Mouse (Mus musculus) erythroblast, adult 5-6 weeks (primary cell): ENCODE data around the gene Hsf4. TPM values are rescaled to one million over a fixed set of nuclear protein-coding genes. Genes with fewer than 3 reads are reported as not detected.

Experiments used
- ATAC-seq: replicated peaks from 2 replicates; pipeline ENCODE4 v1.8.0; 2016; ENCODE audit warnings: moderate number of reproducible peaks, mild to moderate bottlenecking, moderate TSS enrichment, inconsistent platforms; ENCODE audit not compliant: poor library complexity, low FRiP score, severe bottlenecking
- total RNA-seq, 2 experiments: library from RNA; stranded (forward) in 1 of 2; stranded (reverse) in 1 of 2; fragments of 150-400 nt in 1 of 2; fragments of 200-764, 138-1000 nt in 1 of 2; gene quantifications; 2 replicates each; pipeline versions ENCODE4 v1.2.3 to v1.2.4; 2015 to 2017; ENCODE audit warnings: low replicate concordance in 2 of 2

The Hsf4 gene
- total RNA-seq, 2 experiments from 2014 or later, result not detected

GRCm38 (mm10) chr8:105323183-105323582 is 53.6 kb downstream of the Hsf4 start:
- peak; percentile 75 for ATAC-seq

Other genes with a start within 250 kb of the Hsf4 start
- not detected in 2 replicates for gene Ces3a, start 221.2 kb upstream of the Hsf4 start, total RNA-seq (2015; ENCODE audit: low replicate concordance)
- gene Ces3a, start 221.2 kb upstream of the Hsf4 start, total RNA-seq (2017; ENCODE audit: low replicate concordance), result not detected in 2 replicates
- not detected in 2 replicates for gene Ces3b, start 186.0 kb upstream of the Hsf4 start, total RNA-seq (2015; ENCODE audit: low replicate concordance)
- not detected in 2 replicates for gene Ces3b, start 186.0 kb upstream of the Hsf4 start, total RNA-seq (2017; ENCODE audit: low replicate concordance)
- not detected in 2 replicates for gene Ces4a, start 138.0 kb upstream of the Hsf4 start, total RNA-seq (2015; ENCODE audit: low replicate concordance)
- gene Ces4a, start 138.0 kb upstream of the Hsf4 start, total RNA-seq (2017; ENCODE audit: low replicate concordance), result not detected in 2 replicates
- 28.6 and 37.6 TPM in 2 replicates for gene Cbfb, start 99.1 kb upstream of the Hsf4 start, total RNA-seq (2015; ENCODE audit: low replicate concordance)
- gene Cbfb, start 99.1 kb upstream of the Hsf4 start, total RNA-seq (2017; ENCODE audit: low replicate concordance), result 27.2 and 33.1 TPM in 2 replicates
- gene D230025D16Rik, start 44.7 kb upstream of the Hsf4 start, total RNA-seq (2015; ENCODE audit: low replicate concordance), result 16.9 and 22.5 TPM in 2 replicates
- 20.1 and 22.6 TPM in 2 replicates for gene D230025D16Rik, start 44.7 kb upstream of the Hsf4 start, total RNA-seq (2017; ENCODE audit: low replicate concordance)
- gene B3gnt9, start 14.6 kb upstream of the Hsf4 start, total RNA-seq (2015; ENCODE audit: low replicate concordance), result not detected in 2 replicates
- 0.09 TPM in 1 of 2 replicates, not detected in the other for gene B3gnt9, start 14.6 kb upstream of the Hsf4 start, total RNA-seq (2017; ENCODE audit: low replicate concordance)
- gene Tradd, start 5.2 kb upstream of the Hsf4 start, total RNA-seq (2015; ENCODE audit: low replicate concordance), result 2.3 and 3.5 TPM in 2 replicates
- 3.6 and 5.9 TPM in 2 replicates for gene Tradd, start 5.2 kb upstream of the Hsf4 start, total RNA-seq (2017; ENCODE audit: low replicate concordance)
- 1.3 and 3.5 TPM in 2 replicates for gene Fbxl8, start 5.2 kb upstream of the Hsf4 start, total RNA-seq (2015; ENCODE audit: low replicate concordance)
- 0.28 and 0.94 TPM in 2 replicates for gene Fbxl8, start 5.2 kb upstream of the Hsf4 start, total RNA-seq (2017; ENCODE audit: low replicate concordance)
- gene Nol3, start 6.3 kb downstream of the Hsf4 start, total RNA-seq (2015; ENCODE audit: low replicate concordance), result not detected in 2 replicates
- gene Nol3, start 6.3 kb downstream of the Hsf4 start, total RNA-seq (2017; ENCODE audit: low replicate concordance), result not detected in 2 replicates
- 1.0 and 3.8 TPM in 2 replicates for gene 4931428F04Rik, start 20.1 kb downstream of the Hsf4 start, total RNA-seq (2015; ENCODE audit: low replicate concordance)
- 0.70 and 1.2 TPM in 2 replicates for gene 4931428F04Rik, start 20.1 kb downstream of the Hsf4 start, total RNA-seq (2017; ENCODE audit: low replicate concordance)
- gene Exoc3l, start 26.3 kb downstream of the Hsf4 start, total RNA-seq (2015; ENCODE audit: low replicate concordance), result 0.38 and 5.9 TPM in 2 replicates
- gene Exoc3l, start 26.3 kb downstream of the Hsf4 start, total RNA-seq (2017; ENCODE audit: low replicate concordance), result 15.0 and 26.8 TPM in 2 replicates
- gene E2f4, start 27.9 kb downstream of the Hsf4 start, total RNA-seq (2015; ENCODE audit: low replicate concordance), result 289 and 294 TPM in 2 replicates
- 120 and 129 TPM in 2 replicates for gene E2f4, start 27.9 kb downstream of the Hsf4 start, total RNA-seq (2017; ENCODE audit: low replicate concordance)
- 13.8 and 17.3 TPM in 2 replicates for gene Elmo3, start 35.8 kb downstream of the Hsf4 start, total RNA-seq (2015; ENCODE audit: low replicate concordance)
- 22.1 and 30.7 TPM in 2 replicates for gene Elmo3, start 35.8 kb downstream of the Hsf4 start, total RNA-seq (2017; ENCODE audit: low replicate concordance)
- gene Lrrc29, start 56.5 kb downstream of the Hsf4 start, total RNA-seq (2015; ENCODE audit: low replicate concordance), result 13.4 and 35.9 TPM in 2 replicates
- 26.2 and 28.6 TPM in 2 replicates for gene Lrrc29, start 56.5 kb downstream of the Hsf4 start, total RNA-seq (2017; ENCODE audit: low replicate concordance)
- gene Tmem208, start 56.6 kb downstream of the Hsf4 start, total RNA-seq (2015; ENCODE audit: low replicate concordance), result 51.2 and 56.3 TPM in 2 replicates
- gene Tmem208, start 56.6 kb downstream of the Hsf4 start, total RNA-seq (2017; ENCODE audit: low replicate concordance), result 18.5 and 26.9 TPM in 2 replicates
- gene Fhod1, start 78.2 kb downstream of the Hsf4 start, total RNA-seq (2015; ENCODE audit: low replicate concordance), result 0.19 and 3.8 TPM in 2 replicates
- gene Fhod1, start 78.2 kb downstream of the Hsf4 start, total RNA-seq (2017; ENCODE audit: low replicate concordance), result 0.56 and 1.0 TPM in 2 replicates
- gene Slc9a5, start 79.0 kb downstream of the Hsf4 start, total RNA-seq (2015; ENCODE audit: low replicate concordance), result 1.7 TPM in 1 of 2 replicates, not detected in the other
- gene Slc9a5, start 79.0 kb downstream of the Hsf4 start, total RNA-seq (2017; ENCODE audit: low replicate concordance), result not detected in 2 replicates
- gene Plekhg4, start 103.5 kb downstream of the Hsf4 start, total RNA-seq (2015; ENCODE audit: low replicate concordance), result not detected in 2 replicates
- not detected in 2 replicates for gene Plekhg4, start 103.5 kb downstream of the Hsf4 start, total RNA-seq (2017; ENCODE audit: low replicate concordance)
- gene Kctd19, start 143.7 kb downstream of the Hsf4 start, total RNA-seq (2015; ENCODE audit: low replicate concordance), result not detected in 2 replicates
- not detected in 2 replicates for gene Kctd19, start 143.7 kb downstream of the Hsf4 start, total RNA-seq (2017; ENCODE audit: low replicate concordance)
- gene Lrrc36, start 143.8 kb downstream of the Hsf4 start, total RNA-seq (2015; ENCODE audit: low replicate concordance), result 0.96 TPM in 1 of 2 replicates, not detected in the other
- 0.56 and 0.85 TPM in 2 replicates for gene Lrrc36, start 143.8 kb downstream of the Hsf4 start, total RNA-seq (2017; ENCODE audit: low replicate concordance)
- not detected in 2 replicates for gene Tppp3, start 201.7 kb downstream of the Hsf4 start, total RNA-seq (2015; ENCODE audit: low replicate concordance)
- not detected in 2 replicates for gene Tppp3, start 201.7 kb downstream of the Hsf4 start, total RNA-seq (2017; ENCODE audit: low replicate concordance)
- not detected in 2 replicates for gene Zdhhc1, start 227.1 kb downstream of the Hsf4 start, total RNA-seq (2015; ENCODE audit: low replicate concordance)
- 0.17 and 0.42 TPM in 2 replicates for gene Zdhhc1, start 227.1 kb downstream of the Hsf4 start, total RNA-seq (2017; ENCODE audit: low replicate concordance)
- gene Hsd11b2, start 249.0 kb downstream of the Hsf4 start, total RNA-seq (2015; ENCODE audit: low replicate concordance), result 2.3 TPM in 1 of 2 replicates, not detected in the other
- not detected in 2 replicates for gene Hsd11b2, start 249.0 kb downstream of the Hsf4 start, total RNA-seq (2017; ENCODE audit: low replicate concordance)